Mouse (Mus musculus) neural tube, embryonic 11.5 days (tissue): ENCODE results near the gene Pus1. TPM values are rescaled to one million over a fixed set of nuclear protein-coding genes. Genes with fewer than 3 reads are reported as not detected.
"Not testable (repeated sequence)": the region's sequence is repeated elsewhere in the genome, so short reads cannot be mapped to it uniquely, and the experiment has no call there.

Experiments
- ATAC-seq: fragments of 200-750 bp; cut with Nextera tagmentation; 2 replicates; pipeline ENCODE4 v1.8.0; 2017; ENCODE audit warnings: moderate number of reproducible peaks, mild to moderate bottlenecking, moderate TSS enrichment, moderate library complexity; ENCODE audit not compliant: insufficient read depth, low FRiP score, low TSS enrichment
- DNase-seq: peaks from one replicate; pipeline ENCODE4 v3.0.0-alpha.2; 2015; ENCODE audit warnings: low spot score
- H3K27ac ChIP-seq: fragments of 300-500 bp; sonication (generic); 2 replicates; pipeline ENCODE4 v1.5.1; 2014; ENCODE audit warnings: low read depth, mild to moderate bottlenecking, low read length
- H3K27me3 ChIP-seq: fragments of 300-500 bp; sonication (generic); 2 replicates; pipeline ENCODE4 v1.6.1; 2014; ENCODE audit warnings: mild to moderate bottlenecking, low read length, mixed read lengths; ENCODE audit not compliant: control insufficient read depth, insufficient read depth
- H3K36me3 ChIP-seq: fragments of 300-500 bp; sonication (generic); 2 replicates; pipeline ENCODE4 v1.6.1; 2014; ENCODE audit warnings: mild to moderate bottlenecking, low read length, moderate library complexity, mixed read lengths; ENCODE audit not compliant: control insufficient read depth, insufficient read depth
- H3K4me1 ChIP-seq: fragments of 300-500 bp; sonication (generic); 2 replicates; pipeline ENCODE4 v1.6.1; 2014; ENCODE audit warnings: low read length, mixed read lengths; ENCODE audit not compliant: control insufficient read depth, insufficient read depth
- H3K4me2 ChIP-seq: fragments of 300-500 bp; sonication (generic); 2 replicates; pipeline ENCODE4 v1.6.1; 2014; ENCODE audit warnings: low read depth, mild to moderate bottlenecking, moderate library complexity
- H3K4me3 ChIP-seq: fragments of 300-500 bp; sonication (generic); 2 replicates; pipeline ENCODE4 v1.5.1; 2014; ENCODE audit warnings: low read depth, low read length
- H3K9ac ChIP-seq: fragments of 300-500 bp; sonication (generic); 2 replicates; pipeline ENCODE4 v1.6.1; 2014; ENCODE audit warnings: mild to moderate bottlenecking, low read length
- H3K9me3 ChIP-seq: fragments of 300-500 bp; sonication (generic); 2 replicates; pipeline ENCODE4 v1.6.1; 2016; ENCODE audit warnings: low read length; ENCODE audit not compliant: control insufficient read depth
- WGBS: fragments of 180-500 bp; shearing (Covaris S2); extraction: QIAGEN DNeasy Blood & Tissue Kit; methylation state at CpG from one replicate; pipeline ENCODE4 v1.1.7; 2014; 5-methylcytosine and 5-hydroxymethylcytosine counted together
- polyA plus RNA-seq: library from polyadenylated mRNA; unstranded; fragments of >200 nt; fragmentation: Nextera tagmentation; extraction: Ambion mirVana; gene quantifications from 2 replicates; pipeline ENCODE4 v1.2.1, GENCODE M21; 2014

Pus1 gene
- polyA plus RNA-seq, 1 experiment from 2014 or later: 18.4 TPM

DNA sequence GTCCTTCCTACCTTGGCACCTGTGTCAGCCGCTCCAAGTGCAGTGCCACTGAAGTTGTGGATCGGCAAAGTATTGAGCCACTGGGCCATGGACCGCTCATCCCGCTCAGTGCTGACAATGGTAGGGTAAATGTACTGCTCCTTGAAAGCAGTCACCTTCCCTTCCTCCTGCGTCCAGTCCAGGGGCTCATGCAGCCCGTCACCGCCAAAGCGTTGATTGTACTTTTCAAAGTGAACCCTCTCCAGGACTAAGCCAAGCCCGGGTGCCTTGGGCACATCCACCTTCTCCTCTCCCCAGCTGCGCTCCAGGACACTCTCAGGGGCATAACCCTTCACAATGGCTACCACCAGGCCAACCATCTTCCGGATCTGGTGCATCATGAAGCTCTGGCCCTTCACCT is 5.9 kb downstream of the Pus1 start:
- no peak for ATAC-seq
- H3K4me1 ChIP-seq: peaks cover 3% of the 10 kb centered on the region; the same call in 1 of the 2 replicates
- H3K9ac ChIP-seq: no peak overlapping the region
- no peak overlapping the region for H3K4me2 ChIP-seq
- H3K9me3 ChIP-seq: no peaks in the 10 kb centered on the region
- DNase-seq: no peak
- H3K4me3 ChIP-seq: no peak overlapping the region
- H3K27ac ChIP-seq: no peak overlapping the region
- WGBS: 94% methylated on average over 11 of the region's 11 CpGs
- no peaks in the 10 kb centered on the region for H3K27me3 ChIP-seq
- peaks cover 9% of the 10 kb centered on the region for H3K36me3 ChIP-seq

GRCm38 (mm10) chr5:110772945-110773344 is 7.5 kb downstream of the Pus1 start:
- ATAC-seq, H3K4me1 ChIP-seq, H3K4me2 ChIP-seq, H3K36me3 ChIP-seq, H3K4me3 ChIP-seq, H3K9ac ChIP-seq, DNase-seq, H3K27ac ChIP-seq, H3K27me3 ChIP-seq, H3K9me3 ChIP-seq: not testable (repeated sequence)
- 99% methylated on average over 8 of the region's 10 CpGs for WGBS

DNA sequence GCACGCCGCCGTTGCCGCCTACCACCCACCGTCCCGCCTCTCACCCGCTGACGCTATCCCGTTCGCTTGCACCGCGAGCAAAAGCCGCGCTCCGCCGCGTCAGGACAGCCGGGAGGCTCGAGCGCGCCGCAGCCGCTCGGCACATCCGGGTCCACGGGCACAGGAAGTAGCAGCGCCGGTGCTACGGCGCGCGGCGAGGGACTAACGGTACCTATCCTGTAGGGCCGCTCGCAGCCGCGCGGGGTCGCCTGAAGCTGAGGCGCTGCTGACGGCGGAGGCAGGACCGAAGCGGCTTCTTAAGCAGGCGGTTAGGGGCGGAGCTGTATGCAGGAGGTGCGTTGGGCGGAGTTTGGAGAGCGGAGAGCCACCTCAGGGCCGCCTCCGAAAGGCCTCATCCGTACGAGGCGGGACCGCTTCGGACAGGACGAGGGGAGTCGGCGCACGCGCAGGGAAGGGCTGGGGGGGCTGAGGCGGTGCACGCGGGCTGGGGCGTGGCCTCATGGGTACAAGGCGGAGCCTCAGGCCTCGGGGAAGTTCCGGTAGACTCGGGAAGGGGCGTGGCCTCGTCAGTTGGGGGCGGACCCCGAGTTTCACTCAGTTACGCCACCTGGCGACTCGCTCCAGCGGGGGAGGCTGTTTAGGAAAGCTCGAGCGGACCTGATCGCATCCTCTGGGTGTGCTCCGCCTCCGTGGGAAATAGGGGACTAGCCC is 9.9 kb downstream of the Pus1 start, which contains the start of gene Ep400:
Gene Ep400, minus strand, starts transcription at position 270 of the 711 bp plus-strand sequence.
- Histone ChIP-seq H3K9me3 (no peaks in the 10 kb centered on the region), H3K27ac (peak within 1 kb of the TSS; percentile 97), H3K4me2 (peak within 1 kb of the TSS; percentile 76), H3K36me3 (peaks cover 9% of the 10 kb centered on the region), H3K4me3 (peak within 1 kb of the TSS; percentile 96), H3K4me1 (peaks cover 4% of the 10 kb centered on the region; the same call in 1 of the 2 replicates), H3K27me3 (no peaks in the 10 kb centered on the region), H3K9ac (peak within 1 kb of the TSS; percentile 96)
- peak; percentile 96 for ATAC-seq
- peak; percentile 100 for DNase-seq
- under 1% methylated on average over 77 of the region's 83 CpGs for WGBS

DNA sequence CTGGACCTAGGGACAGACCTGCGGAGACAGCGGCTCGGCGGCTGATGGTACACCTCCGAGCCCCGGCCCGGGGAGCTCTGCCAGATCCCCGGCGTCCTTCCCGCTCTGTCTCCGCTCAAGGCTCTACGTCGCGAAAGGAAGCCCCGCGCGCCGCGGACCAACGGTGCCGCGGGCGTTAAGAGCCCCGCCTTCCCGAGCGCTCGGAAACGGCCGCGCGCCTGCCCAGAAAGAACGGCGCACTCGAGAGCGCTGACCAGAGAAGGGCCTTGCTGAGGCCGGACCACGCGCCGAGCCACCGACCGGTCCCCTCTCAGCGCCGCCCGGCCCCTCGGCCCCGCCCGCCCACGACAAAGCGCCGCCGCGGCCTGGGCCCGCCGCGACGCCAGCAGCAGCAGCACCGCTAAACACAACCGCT is 10.4 kb downstream of the Pus1 start:
- Histone ChIP-seq H3K27me3 (no peaks in the 10 kb centered on the region), H3K36me3 (peaks cover 9% of the 10 kb centered on the region), H3K9ac (peak overlapping the region; percentile 96), H3K4me2 (peak overlapping the region; percentile 76), H3K9me3 (no peaks in the 10 kb centered on the region), H3K4me1 (peaks cover 4% of the 10 kb centered on the region; the same call in 1 of the 2 replicates), H3K27ac (peak overlapping the region; percentile 97), H3K4me3 (peak overlapping the region; percentile 96)
- 0% methylated on average over 42 of the region's 58 CpGs for WGBS
- DNase-seq (no peak), ATAC-seq (peak; percentile 73)

DNA sequence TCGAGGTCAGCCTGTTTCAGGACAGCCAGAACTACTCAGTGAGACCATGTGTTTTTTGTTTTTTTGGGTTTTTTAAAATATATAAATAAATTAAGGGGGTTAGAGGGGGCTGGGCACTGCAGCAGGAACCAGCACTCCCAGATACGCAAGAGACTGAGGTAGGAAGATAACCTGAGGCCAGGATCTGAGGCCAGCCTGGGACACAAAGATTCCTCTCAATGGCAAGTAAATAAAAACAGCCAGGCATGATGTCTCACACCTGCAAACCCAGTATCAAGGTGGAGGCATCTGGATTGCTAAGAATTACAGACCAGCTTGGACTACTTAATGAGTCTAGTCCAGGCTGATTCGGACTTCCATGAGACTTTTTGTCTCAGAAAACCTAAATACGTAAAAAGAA is 11.2 kb downstream of the Pus1 start:
- ATAC-seq (no peak), DNase-seq (no peak)
- H3K4me2 ChIP-seq: peak overlapping the region; percentile 76
- H3K27ac ChIP-seq: no peak overlapping the region
- 73% methylated on average over 4 of the region's 4 CpGs for WGBS
- no peaks in the 10 kb centered on the region for H3K27me3 ChIP-seq
- H3K9ac ChIP-seq: peak overlapping the region; percentile 96
- peaks cover 4% of the 10 kb centered on the region; the same call in 1 of the 2 replicates for H3K4me1 ChIP-seq
- H3K9me3 ChIP-seq: no peaks in the 10 kb centered on the region
- H3K36me3 ChIP-seq: peaks cover 2% of the 10 kb centered on the region
- H3K4me3 ChIP-seq: peak overlapping the region; percentile 96

DNA sequence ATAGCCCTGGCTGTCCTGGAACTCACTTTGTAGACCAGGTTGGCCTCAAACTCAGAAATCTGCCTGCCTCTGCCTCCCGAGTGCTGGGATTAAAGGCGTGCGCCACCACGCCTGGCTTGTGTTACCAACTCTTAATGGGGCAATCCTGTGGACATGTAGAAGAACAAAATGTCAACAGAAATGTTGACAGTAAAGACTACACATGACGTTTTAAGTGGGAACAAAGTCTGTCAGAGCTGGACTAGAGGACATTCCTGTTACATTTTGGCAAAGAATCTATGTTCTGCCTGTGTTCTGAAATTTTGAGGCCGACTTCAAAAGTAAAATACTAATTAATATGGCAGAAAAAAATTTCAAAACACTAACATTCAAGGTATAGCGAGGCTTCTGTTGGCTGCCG is 16.6 kb downstream of the Pus1 start:
- Histone ChIP-seq H3K27ac (no peak overlapping the region), H3K36me3 (no peaks in the 10 kb centered on the region), H3K9ac (no peak overlapping the region), H3K4me3 (no peak overlapping the region), H3K9me3 (no peaks in the 10 kb centered on the region), H3K27me3 (no peaks in the 10 kb centered on the region), H3K4me2 (no peak overlapping the region), H3K4me1 (no peaks in the 10 kb centered on the region)
- 96% methylated on average over 8 of the region's 8 CpGs for WGBS
- ATAC-seq: no peak
- DNase-seq: no peak

GRCm38 (mm10) chr5:110745021-110745420 is 35.4 kb downstream of the Pus1 start:
- H3K36me3 ChIP-seq: no peaks in the 10 kb centered on the region
- H3K9me3 ChIP-seq: no peaks in the 10 kb centered on the region
- ATAC-seq (no peak), DNase-seq (no peak)
- H3K27me3 ChIP-seq: no peaks in the 10 kb centered on the region
- no peaks in the 10 kb centered on the region for H3K4me1 ChIP-seq
- no peak overlapping the region for H3K4me2 ChIP-seq
- 72% methylated on average over 1 of the region's 1 CpGs for WGBS
- H3K27ac ChIP-seq: no peak overlapping the region
- no peak overlapping the region for H3K4me3 ChIP-seq
- H3K9ac ChIP-seq: no peak overlapping the region

DNA sequence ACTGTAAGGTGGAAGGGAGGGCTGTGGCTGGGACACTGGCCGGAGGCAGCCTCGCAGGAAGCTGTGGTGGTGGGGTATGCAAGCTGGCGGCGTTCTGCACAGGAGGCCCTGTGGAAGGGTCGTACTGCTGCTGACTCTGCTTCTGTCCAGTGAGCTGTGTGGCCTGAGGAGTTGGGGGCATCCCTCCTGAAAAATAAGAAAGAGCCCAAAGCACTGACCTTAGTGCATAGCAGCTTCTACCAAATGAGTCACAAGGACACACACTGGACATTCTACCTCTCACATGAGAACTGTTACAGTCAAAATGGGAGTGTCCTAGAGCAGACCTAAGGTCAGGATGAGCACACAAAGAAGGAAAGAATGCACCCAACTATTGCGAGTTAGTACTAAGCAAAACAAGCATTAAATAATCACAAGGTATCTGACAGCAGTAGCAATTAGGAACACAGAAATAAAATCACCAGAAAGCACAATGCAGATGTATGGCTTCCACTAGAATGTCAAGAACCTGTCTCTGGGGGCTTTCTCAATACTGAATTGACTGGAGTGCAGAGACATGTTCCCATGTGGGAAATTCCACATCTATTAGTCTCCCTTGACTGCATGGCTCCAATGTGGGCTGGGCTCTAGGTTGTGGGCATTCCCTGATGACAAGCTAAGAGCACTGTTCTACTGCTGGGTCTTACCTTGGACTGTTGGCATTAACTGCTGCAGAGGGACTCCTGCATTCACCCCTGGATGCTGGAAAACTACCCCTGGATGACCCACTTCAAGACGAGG is 40.8 kb downstream of the Pus1 start:
- Histone ChIP-seq H3K27ac (no peak overlapping the region), H3K9me3 (no peaks in the 10 kb centered on the region), H3K27me3 (no peaks in the 10 kb centered on the region), H3K36me3 (peaks cover 17% of the 10 kb centered on the region), H3K4me1 (no peaks in the 10 kb centered on the region), H3K4me3 (no peak overlapping the region), H3K4me2 (no peak overlapping the region), H3K9ac (no peak overlapping the region)
- ATAC-seq: no peak
- WGBS: 94% methylated on average over 7 of the region's 7 CpGs
- no peak for DNase-seq
